Mouse (Mus musculus) liver, postnatal 0 days (tissue): Measurements from ENCODE around the gene Wasl. TPM values are rescaled to one million over a fixed set of nuclear protein-coding genes. Genes with fewer than 3 reads are reported as not detected.

Source experiments
- ATAC-seq: fragments of 200-750 bp; cut with Nextera tagmentation; 2 replicates; pipeline ENCODE4 v1.8.0; 2017; ENCODE audit warnings: mild to moderate bottlenecking, moderate library complexity
- DNase-seq: peaks from one replicate; pipeline ENCODE4 v3.0.0-alpha.2; 2016
- H3K27ac ChIP-seq: fragments of 300-500 bp; sonication (generic); 2 replicates; pipeline ENCODE4 v1.5.1; 2014; ENCODE audit warnings: antibody characterized with exemption, moderate library complexity, mild to moderate bottlenecking, low read depth
- H3K27me3 ChIP-seq: fragments of 300-500 bp; sonication (generic); 2 replicates; pipeline ENCODE4 v1.6.1; 2014; ENCODE audit warnings: low read length, control low read depth, mixed read lengths; ENCODE audit not compliant: insufficient read depth
- H3K36me3 ChIP-seq: fragments of 300-500 bp; sonication (generic); replicated peaks from 2 replicates; pipeline ENCODE4 v1.6.1; 2014; ENCODE audit warnings: mild to moderate bottlenecking, control low read depth, low read length, moderate library complexity, mixed read lengths; ENCODE audit not compliant: insufficient read depth
- H3K4me1 ChIP-seq: fragments of 300-500 bp; sonication (generic); 2 replicates; pipeline ENCODE4 v1.6.1; 2014; ENCODE audit warnings: antibody characterized with exemption, mild to moderate bottlenecking, control low read depth; ENCODE audit not compliant: insufficient read depth
- H3K4me2 ChIP-seq: fragments of 300-500 bp; sonication (generic); 2 replicates; pipeline ENCODE4 v1.6.1; 2014; ENCODE audit warnings: low read depth, mild to moderate bottlenecking, low read length, moderate library complexity, mixed read lengths
- H3K4me3 ChIP-seq: fragments of 300-500 bp; sonication (generic); 2 replicates; pipeline ENCODE4 v1.5.1; 2014; ENCODE audit warnings: low read depth, low read length
- H3K9ac ChIP-seq: fragments of 300-500 bp; sonication (generic); replicated peaks from 2 replicates; pipeline ENCODE4 v1.6.1; 2014; ENCODE audit warnings: mild to moderate bottlenecking, moderate library complexity
- H3K9me3 ChIP-seq: fragments of 300-500 bp; sonication (generic); 2 replicates; pipeline ENCODE4 v1.6.1; 2016; ENCODE audit warnings: mild to moderate bottlenecking, control low read depth, low read length, mixed read lengths
- CTCF ChIP-seq: sonication (generic); IDR thresholded peaks from 2 replicates; pipeline ENCODE4 v1.5.1; 2016; ENCODE audit warnings: antibody characterized with exemption, low read depth
- EP300 ChIP-seq: IDR thresholded peaks from 2 replicates; pipeline ENCODE4 v1.6.1; 2016; ENCODE audit warnings: antibody characterized with exemption, low read depth, mild to moderate bottlenecking
- WGBS: fragments of 180-500 bp; shearing (Covaris S2); extraction: QIAGEN DNeasy Blood & Tissue Kit; methylation state at CpG from one replicate; pipeline ENCODE4 v1.1.7; 2014; ENCODE audit not compliant: insufficient replicate concordance; 5-methylcytosine and 5-hydroxymethylcytosine counted together
- polyA plus RNA-seq: library from polyadenylated mRNA; unstranded; fragments of >200 nt; fragmentation: Nextera tagmentation; extraction: Ambion mirVana; gene quantifications from 2 replicates; pipeline ENCODE4 v1.2.1, GENCODE M21; 2015

Wasl gene
- polyA plus RNA-seq, 1 experiment from 2014 or later, result 44.2 TPM

GRCm38 (mm10) chr6:24583456-24583855 is 81.4 kb downstream of the Wasl start:
- no peaks in the 10 kb centered on the region for H3K9me3 ChIP-seq
- ATAC-seq, result no peak
- H3K27ac ChIP-seq, result no peak overlapping the region
- WGBS, result 76% methylated on average over 3 of the region's 3 CpGs
- no peak overlapping the region for H3K4me2 ChIP-seq
- TF ChIP-seq CTCF (no peak), EP300 (no peak)
- H3K9ac ChIP-seq, result no peak overlapping the region
- DNase-seq, result no peak
- H3K36me3 ChIP-seq, result no peaks in the 10 kb centered on the region
- H3K4me3 ChIP-seq, result no peak overlapping the region
- no peaks in the 10 kb centered on the region for H3K4me1 ChIP-seq
- no peaks in the 10 kb centered on the region for H3K27me3 ChIP-seq

DNA sequence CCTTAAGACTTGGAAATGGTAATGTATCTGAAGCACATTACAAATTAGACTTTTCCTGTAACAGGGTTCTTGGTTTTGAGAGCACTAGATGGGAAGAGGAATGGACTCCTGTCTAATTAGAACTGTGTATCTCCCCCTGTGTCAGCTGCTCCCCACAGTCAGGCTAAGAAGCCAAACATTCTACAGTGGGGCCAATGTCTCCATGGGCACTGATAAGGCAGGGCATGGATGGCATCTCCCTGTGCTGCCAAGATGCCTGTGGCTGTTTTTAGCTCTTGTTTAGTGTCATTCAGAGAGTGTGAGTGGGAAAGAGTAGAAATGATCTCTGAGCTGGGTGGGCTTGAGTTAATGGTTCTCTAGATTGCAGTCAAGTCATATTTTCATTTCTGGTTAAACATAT is 91.5 kb downstream of the Wasl start:
- H3K27me3 ChIP-seq, result no peaks in the 10 kb centered on the region
- no peak for DNase-seq
- no peak for ATAC-seq
- H3K9ac ChIP-seq, result no peak overlapping the region
- H3K4me2 ChIP-seq, result no peak overlapping the region
- no peak overlapping the region for H3K27ac ChIP-seq
- H3K36me3 ChIP-seq, result no peaks in the 10 kb centered on the region
- TF ChIP-seq EP300, result no peak
- no peak for TF ChIP-seq CTCF
- no peaks in the 10 kb centered on the region for H3K4me1 ChIP-seq
- no peak overlapping the region for H3K4me3 ChIP-seq
- H3K9me3 ChIP-seq, result peaks cover 7% of the 10 kb centered on the region; the same call in 1 of the 2 replicates

DNA sequence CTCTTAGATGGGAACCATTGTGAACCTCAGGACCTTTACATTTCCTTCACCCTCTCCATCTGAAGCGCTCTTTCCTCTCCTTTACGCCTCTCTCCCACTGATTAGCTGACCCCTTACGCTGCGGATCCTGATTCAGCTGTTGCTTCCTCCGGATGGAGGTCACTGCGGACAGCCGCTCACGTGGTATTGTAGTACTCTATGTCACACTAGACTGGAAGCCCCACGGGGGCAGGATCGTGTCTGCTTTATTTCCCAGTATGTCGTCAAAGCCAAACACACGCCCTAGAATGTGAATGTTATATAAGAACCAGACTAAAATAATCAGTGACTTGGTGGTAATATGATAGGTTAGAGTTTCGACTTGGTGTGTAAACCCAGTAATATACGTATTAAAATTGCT is 92.4 kb downstream of the Wasl start:
- peaks cover 7% of the 10 kb centered on the region; the same call in 1 of the 2 replicates for H3K9me3 ChIP-seq
- WGBS, result 78% methylated on average over 14 of the region's 14 CpGs
- no peak overlapping the region for H3K27ac ChIP-seq
- TF ChIP-seq CTCF (no peak), EP300 (no peak)
- DNase-seq (no peak), ATAC-seq (no peak)
- H3K4me1 ChIP-seq, result no peaks in the 10 kb centered on the region
- H3K9ac ChIP-seq, result no peak overlapping the region
- no peaks in the 10 kb centered on the region for H3K36me3 ChIP-seq
- no peaks in the 10 kb centered on the region for H3K27me3 ChIP-seq
- H3K4me3 ChIP-seq, result no peak overlapping the region
- H3K4me2 ChIP-seq, result no peak overlapping the region

DNA sequence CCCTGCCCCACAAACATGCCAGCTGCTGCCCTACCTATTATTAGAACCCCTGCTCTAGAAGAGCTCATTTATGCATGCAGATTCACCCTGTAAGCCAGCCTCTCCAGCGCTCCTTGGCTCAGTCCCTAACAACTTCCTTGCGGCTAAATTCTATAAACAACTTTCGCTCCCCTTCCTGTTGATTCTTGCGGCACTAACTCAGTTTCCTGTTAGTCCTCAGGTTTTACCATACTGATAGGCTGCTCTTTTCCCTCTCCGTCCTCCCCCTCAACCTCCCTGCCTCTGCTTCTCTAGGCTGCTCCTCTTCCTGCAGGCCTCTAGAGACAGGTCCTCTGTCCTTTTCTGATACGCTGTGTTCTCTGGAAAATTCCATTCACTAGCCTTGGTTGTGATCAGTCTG is 93.7 kb downstream of the Wasl start:
- TF ChIP-seq CTCF (no peak), EP300 (no peak)
- ATAC-seq, result peak; percentile 65; the same call in 1 of the 2 replicates
- H3K9ac ChIP-seq, result no peak overlapping the region
- H3K27ac ChIP-seq, result peak overlapping the region; percentile 8; the same call in 1 of the 2 replicates
- WGBS, result 45% methylated on average over 6 of the region's 6 CpGs
- no peak overlapping the region for H3K4me2 ChIP-seq
- no peak for DNase-seq
- H3K4me1 ChIP-seq, result no peaks in the 10 kb centered on the region
- no peak overlapping the region for H3K4me3 ChIP-seq
- H3K36me3 ChIP-seq, result no peaks in the 10 kb centered on the region
- peaks cover 7% of the 10 kb centered on the region; the same call in 1 of the 2 replicates for H3K9me3 ChIP-seq
- H3K27me3 ChIP-seq, result no peaks in the 10 kb centered on the region

DNA sequence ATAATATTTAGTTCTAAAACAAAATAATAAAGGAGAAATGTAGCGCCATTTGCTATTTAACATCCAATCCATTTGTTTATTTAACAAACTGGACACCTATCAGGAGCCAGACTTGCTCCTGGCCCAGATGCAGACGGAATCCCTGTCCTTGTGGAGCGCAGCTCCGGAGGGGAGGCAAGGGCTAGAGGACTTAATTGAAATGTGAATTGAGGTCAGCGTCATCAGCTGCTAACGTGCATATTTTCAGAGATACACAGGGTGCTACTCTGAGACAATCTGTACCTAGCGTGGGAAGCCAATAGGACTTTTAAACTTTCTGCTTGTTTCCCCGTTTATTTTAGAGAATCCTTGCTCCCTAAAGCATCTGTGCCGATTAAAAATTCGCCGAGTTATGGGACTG is 94.5 kb downstream of the Wasl start:
- H3K27ac ChIP-seq, result no peak overlapping the region
- no peaks in the 10 kb centered on the region for H3K36me3 ChIP-seq
- H3K4me3 ChIP-seq, result no peak overlapping the region
- no peaks in the 10 kb centered on the region for H3K27me3 ChIP-seq
- no peak overlapping the region for H3K9ac ChIP-seq
- DNase-seq (no peak), ATAC-seq (no peak)
- no peaks in the 10 kb centered on the region for H3K4me1 ChIP-seq
- no peak overlapping the region for H3K4me2 ChIP-seq
- peaks cover 7% of the 10 kb centered on the region; the same call in 1 of the 2 replicates for H3K9me3 ChIP-seq
- no peak for TF ChIP-seq EP300
- 75% methylated on average over 11 of the region's 11 CpGs for WGBS

GRCm38 (mm10) chr6:24569711-24570110 is 95.1 kb downstream of the Wasl start:
- WGBS, result 78% methylated on average over 1 of the region's 1 CpGs
- no peak for ATAC-seq

GRCm38 (mm10) chr6:24568963-24569362 is 95.8 kb downstream of the Wasl start:
- TF ChIP-seq EP300, result no peak
- peak; percentile 45 for TF ChIP-seq CTCF
- no peaks in the 10 kb centered on the region for H3K27me3 ChIP-seq
- no peak overlapping the region for H3K4me3 ChIP-seq
- H3K4me2 ChIP-seq, result no peak overlapping the region
- no peaks in the 10 kb centered on the region for H3K36me3 ChIP-seq
- H3K27ac ChIP-seq, result no peak overlapping the region
- no peak overlapping the region for H3K9ac ChIP-seq
- H3K9me3 ChIP-seq, result 0 out of 2 replicates have a peak, but pooled peaks cover 5% of the 10 kb centered on the region
- no peaks in the 10 kb centered on the region for H3K4me1 ChIP-seq
- DNase-seq (no peak), ATAC-seq (no peak)
- 70% methylated on average over 5 of the region's 5 CpGs for WGBS

More at GRCm38 (mm10) chr6:24569711-24570110, 95.1 kb downstream of the Wasl start:
- no peak for DNase-seq
- no peaks in the 10 kb centered on the region for H3K36me3 ChIP-seq
- no peaks in the 10 kb centered on the region for H3K27me3 ChIP-seq
- H3K9ac ChIP-seq, result no peak overlapping the region
- no peak overlapping the region for H3K27ac ChIP-seq
- H3K4me1 ChIP-seq, result no peaks in the 10 kb centered on the region
- H3K4me3 ChIP-seq, result no peak overlapping the region
- no peak overlapping the region for H3K4me2 ChIP-seq
- H3K9me3 ChIP-seq, result peaks cover 7% of the 10 kb centered on the region; the same call in 1 of the 2 replicates
- TF ChIP-seq EP300 (no peak), CTCF (no peak)
